Mouse (Mus musculus): ENCODE measurements at regions not wholly inside any gene's neighbourhood (a gene's known extent, or its start where the extent isn't known, plus 50 kb on each side); places are given as distances from the start of the nearest gene placed in this dataset.

GRCm38 (mm10) chr16:49997040-49997439 is 196.7 kb downstream of the Cd47 start:
- no peak overlapping the region for H3K4me2 ChIP-seq (replicated peaks; ENCODE audit: low read depth, low read length)
- no peak overlapping the region for H3K9ac ChIP-seq (replicated peaks; ENCODE audit: low read depth, low read length)
- no peaks in the 10 kb centered on the region for H3K4me1 ChIP-seq (ENCODE audit: control insufficient read depth, insufficient read depth, low read length)
- H3K27ac ChIP-seq (ENCODE audit: low read length): no peak overlapping the region
- H3K27me3 ChIP-seq (ENCODE audit: control insufficient read depth, insufficient read depth, low read length): no peaks in the 10 kb centered on the region
- H3K4me3 ChIP-seq (ENCODE audit: low read depth, low read length): no peak overlapping the region
- ATAC-seq (ENCODE audit: insufficient number of reproducible peaks, insufficient read depth, low FRiP score, low read depth): no peak
- no peaks in the 10 kb centered on the region for H3K36me3 ChIP-seq (ENCODE audit: control insufficient read depth, insufficient read depth, low read length)
- 89% methylated on average over 7 of the region's 7 CpGs for WGBS
- H3K9me3 ChIP-seq (ENCODE audit: control insufficient read depth, low read depth, low read length): no peaks in the 10 kb centered on the region

GRCm38 (mm10) chr16:50000805-50001204 is 200.5 kb downstream of the Cd47 start:
- no peaks in the 10 kb centered on the region for H3K4me1 ChIP-seq (ENCODE audit: control insufficient read depth, insufficient read depth, low read length)
- H3K4me3 ChIP-seq (ENCODE audit: low read depth, low read length): no peak overlapping the region
- H3K27me3 ChIP-seq (ENCODE audit: control insufficient read depth, insufficient read depth, low read length): no peaks in the 10 kb centered on the region
- 66% methylated on average over 4 of the region's 4 CpGs for WGBS
- H3K4me2 ChIP-seq (replicated peaks; ENCODE audit: low read depth, low read length): no peak overlapping the region
- ATAC-seq (ENCODE audit: insufficient number of reproducible peaks, insufficient read depth, low FRiP score, low read depth): no peak
- no peaks in the 10 kb centered on the region for H3K9me3 ChIP-seq (ENCODE audit: control insufficient read depth, low read depth, low read length)
- H3K9ac ChIP-seq (replicated peaks; ENCODE audit: low read depth, low read length): no peak overlapping the region
- H3K27ac ChIP-seq (ENCODE audit: low read length): no peak overlapping the region
- no peaks in the 10 kb centered on the region for H3K36me3 ChIP-seq (ENCODE audit: control insufficient read depth, insufficient read depth, low read length)

DNA sequence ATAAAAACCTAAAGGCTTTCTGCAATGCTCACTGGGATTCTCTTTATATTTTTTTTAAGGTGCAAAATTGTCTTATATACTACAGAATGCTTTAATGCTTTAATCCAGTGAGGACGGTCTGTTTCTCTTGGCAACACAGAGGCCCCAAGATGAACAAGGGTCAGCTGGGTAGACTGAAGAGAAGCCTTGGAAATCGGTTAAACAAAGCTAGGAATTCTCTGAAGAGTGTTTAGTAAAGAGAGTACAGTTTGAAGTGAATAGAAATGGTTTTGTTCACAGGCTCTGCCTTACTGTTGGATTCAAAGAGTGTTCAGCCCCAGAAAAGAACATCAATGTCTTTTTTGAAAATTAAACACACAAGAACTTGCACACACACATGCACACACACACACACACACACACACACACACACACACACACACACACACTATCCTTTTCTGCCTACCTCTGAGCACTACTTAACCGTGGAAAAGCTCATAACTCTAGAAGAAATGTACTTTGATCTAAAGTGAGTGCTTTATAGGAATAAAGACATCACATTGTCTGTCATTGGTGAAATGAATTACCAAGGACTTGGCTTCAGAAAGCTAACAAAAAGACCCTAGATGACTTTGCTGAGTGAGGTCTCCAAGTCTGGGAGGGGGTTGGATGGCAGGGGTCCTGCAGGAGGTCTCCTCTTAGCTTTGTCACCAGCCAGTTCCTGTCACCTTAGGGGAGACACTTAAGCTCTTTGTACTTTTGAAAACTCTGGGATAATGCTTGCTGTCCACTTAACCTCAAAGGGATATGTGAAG is 201.5 kb downstream of the Cd47 start:
- Histone ChIP-seq H3K4me2 (replicated peaks; ENCODE audit: low read depth, low read length) (no peak overlapping the region), H3K4me1 (ENCODE audit: control insufficient read depth, insufficient read depth, low read length) (no peaks in the 10 kb centered on the region), H3K27ac (ENCODE audit: low read length) (no peak overlapping the region), H3K36me3 (ENCODE audit: control insufficient read depth, insufficient read depth, low read length) (no peaks in the 10 kb centered on the region), H3K9ac (replicated peaks; ENCODE audit: low read depth, low read length) (no peak overlapping the region), H3K27me3 (ENCODE audit: control insufficient read depth, insufficient read depth, low read length) (no peaks in the 10 kb centered on the region), H3K4me3 (ENCODE audit: low read depth, low read length) (no peak overlapping the region), H3K9me3 (ENCODE audit: control insufficient read depth, low read depth, low read length) (no peaks in the 10 kb centered on the region)
- no peak for ATAC-seq (ENCODE audit: insufficient number of reproducible peaks, insufficient read depth, low FRiP score, low read depth)
- 37% methylated on average over 3 of the region's 3 CpGs for WGBS

DNA sequence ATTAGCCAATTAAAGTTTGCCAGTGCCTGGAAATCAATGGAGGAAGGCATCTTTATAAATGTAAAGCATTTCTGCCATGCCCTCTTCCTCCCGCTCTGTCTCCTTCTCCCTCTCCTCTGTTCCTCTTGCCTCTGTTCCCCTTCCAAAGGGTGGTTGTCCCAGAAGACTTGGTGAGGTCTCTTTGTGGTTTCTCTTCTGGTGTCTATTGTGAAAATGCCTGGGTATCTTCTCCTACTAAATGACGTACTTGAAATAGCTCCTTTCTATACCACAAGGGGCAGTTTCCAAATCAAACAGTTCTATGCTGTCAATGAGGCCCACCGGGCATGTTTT is 202.1 kb downstream of the Cd47 start:
- Histone ChIP-seq H3K4me1 (ENCODE audit: control insufficient read depth, insufficient read depth, low read length) (no peaks in the 10 kb centered on the region), H3K4me2 (replicated peaks; ENCODE audit: low read depth, low read length) (no peak overlapping the region), H3K27ac (ENCODE audit: low read length) (no peak overlapping the region), H3K4me3 (ENCODE audit: low read depth, low read length) (no peak overlapping the region), H3K36me3 (ENCODE audit: control insufficient read depth, insufficient read depth, low read length) (no peaks in the 10 kb centered on the region), H3K9me3 (ENCODE audit: control insufficient read depth, low read depth, low read length) (no peaks in the 10 kb centered on the region), H3K27me3 (ENCODE audit: control insufficient read depth, insufficient read depth, low read length) (no peaks in the 10 kb centered on the region), H3K9ac (replicated peaks; ENCODE audit: low read depth, low read length) (no peak overlapping the region)
- WGBS: 81% methylated on average over 3 of the region's 3 CpGs
- no peak for ATAC-seq (ENCODE audit: insufficient number of reproducible peaks, insufficient read depth, low FRiP score, low read depth)

DNA sequence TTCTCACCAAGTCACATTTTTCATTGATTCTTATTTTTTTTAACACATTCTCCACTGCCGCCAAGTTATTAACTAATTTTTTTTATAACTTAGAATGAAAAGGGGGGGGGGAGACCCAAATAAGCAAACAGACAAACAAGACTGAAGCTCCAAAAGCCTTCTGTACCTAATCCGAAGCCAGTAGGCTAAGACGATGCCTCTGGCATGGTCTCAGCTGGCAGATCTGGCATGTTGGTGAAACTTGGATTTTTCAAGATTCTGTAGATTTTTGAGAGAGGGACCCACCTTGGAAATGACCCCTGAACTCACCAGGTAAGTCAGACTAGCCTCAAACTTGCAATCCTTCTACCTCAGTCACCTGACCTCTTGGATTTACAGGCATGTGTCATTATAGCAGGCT is 208.7 kb downstream of the Cd47 start:
- no peaks in the 10 kb centered on the region for H3K9me3 ChIP-seq (ENCODE audit: control insufficient read depth, low read depth, low read length)
- no peak overlapping the region for H3K27ac ChIP-seq (ENCODE audit: low read length)
- H3K4me2 ChIP-seq (replicated peaks; ENCODE audit: low read depth, low read length): no peak overlapping the region
- no peaks in the 10 kb centered on the region for H3K36me3 ChIP-seq (ENCODE audit: control insufficient read depth, insufficient read depth, low read length)
- H3K9ac ChIP-seq (replicated peaks; ENCODE audit: low read depth, low read length): no peak overlapping the region
- H3K27me3 ChIP-seq (ENCODE audit: control insufficient read depth, insufficient read depth, low read length): no peaks in the 10 kb centered on the region
- H3K4me3 ChIP-seq (ENCODE audit: low read depth, low read length): no peak overlapping the region
- no peaks in the 10 kb centered on the region for H3K4me1 ChIP-seq (ENCODE audit: control insufficient read depth, insufficient read depth, low read length)
- ATAC-seq (ENCODE audit: insufficient number of reproducible peaks, insufficient read depth, low FRiP score, low read depth): no peak
- WGBS: 82% methylated on average over 3 of the region's 3 CpGs

DNA sequence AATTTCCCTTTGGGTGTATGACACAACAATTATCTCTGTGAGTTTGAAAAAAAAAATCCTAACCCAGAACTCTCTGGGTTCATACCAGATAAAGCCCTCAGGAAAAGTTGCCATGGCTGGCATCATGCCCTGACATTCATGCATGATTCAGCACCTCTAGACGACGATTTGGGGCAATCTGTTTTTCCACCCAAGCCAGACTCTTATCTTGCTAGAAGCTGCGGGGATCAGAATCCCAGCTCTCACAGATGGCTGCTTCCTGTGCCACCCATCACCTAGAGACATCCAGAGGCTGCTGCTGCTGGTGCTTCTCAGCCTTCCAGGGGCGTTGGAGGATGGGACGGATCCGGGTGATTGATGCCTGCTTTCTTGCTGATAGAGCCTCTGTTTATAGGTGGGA is 209.2 kb downstream of the Cd47 start:
- no peaks in the 10 kb centered on the region for H3K36me3 ChIP-seq (ENCODE audit: control insufficient read depth, insufficient read depth, low read length)
- H3K4me3 ChIP-seq (ENCODE audit: low read depth, low read length): no peak overlapping the region
- H3K4me2 ChIP-seq (replicated peaks; ENCODE audit: low read depth, low read length): no peak overlapping the region
- H3K9me3 ChIP-seq (ENCODE audit: control insufficient read depth, low read depth, low read length): no peaks in the 10 kb centered on the region
- no peak overlapping the region for H3K27ac ChIP-seq (ENCODE audit: low read length)
- H3K9ac ChIP-seq (replicated peaks; ENCODE audit: low read depth, low read length): no peak overlapping the region
- no peaks in the 10 kb centered on the region for H3K27me3 ChIP-seq (ENCODE audit: control insufficient read depth, insufficient read depth, low read length)
- ATAC-seq (ENCODE audit: insufficient number of reproducible peaks, insufficient read depth, low FRiP score, low read depth): no peak
- no peaks in the 10 kb centered on the region for H3K4me1 ChIP-seq (ENCODE audit: control insufficient read depth, insufficient read depth, low read length)
- 16% methylated on average over 6 of the region's 6 CpGs for whole genome bisulfite sequencing

- no peaks in the 10 kb centered on the region for H3K36me3 ChIP-seq (ENCODE audit: control insufficient read depth, insufficient read depth, low read length)
- no peaks in the 10 kb centered on the region for H3K9me3 ChIP-seq (ENCODE audit: control insufficient read depth, low read depth, low read length)
- H3K9ac ChIP-seq (replicated peaks; ENCODE audit: low read depth, low read length): no peak overlapping the region
- 32% methylated on average over 5 of the region's 5 CpGs for WGBS
- H3K27me3 ChIP-seq (ENCODE audit: control insufficient read depth, insufficient read depth, low read length): no peaks in the 10 kb centered on the region
- H3K4me3 ChIP-seq (ENCODE audit: low read depth, low read length): no peak overlapping the region
- no peak overlapping the region for H3K27ac ChIP-seq (ENCODE audit: low read length)
- no peaks in the 10 kb centered on the region for H3K4me1 ChIP-seq (ENCODE audit: control insufficient read depth, insufficient read depth, low read length)
- no peak for ATAC-seq (ENCODE audit: insufficient number of reproducible peaks, insufficient read depth, low FRiP score, low read depth)
- no peak overlapping the region for H3K4me2 ChIP-seq (replicated peaks; ENCODE audit: low read depth, low read length)
Measured at GRCm38 (mm10) chr16:50010074-50010473, 209.7 kb downstream of the Cd47 start.

GRCm38 (mm10) chr16:50010532-50010971 is 210.2 kb downstream of the Cd47 start:
- Histone ChIP-seq H3K27ac (ENCODE audit: low read length) (no peak overlapping the region), H3K36me3 (ENCODE audit: control insufficient read depth, insufficient read depth, low read length) (no peaks in the 10 kb centered on the region), H3K4me1 (ENCODE audit: control insufficient read depth, insufficient read depth, low read length) (no peaks in the 10 kb centered on the region), H3K9me3 (ENCODE audit: control insufficient read depth, low read depth, low read length) (no peaks in the 10 kb centered on the region), H3K4me3 (ENCODE audit: low read depth, low read length) (no peak overlapping the region), H3K27me3 (ENCODE audit: control insufficient read depth, insufficient read depth, low read length) (no peaks in the 10 kb centered on the region), H3K4me2 (replicated peaks; ENCODE audit: low read depth, low read length) (no peak overlapping the region), H3K9ac (replicated peaks; ENCODE audit: low read depth, low read length) (no peak overlapping the region)
- WGBS: 54% methylated on average over 6 of the region's 6 CpGs
- ATAC-seq (ENCODE audit: insufficient number of reproducible peaks, insufficient read depth, low FRiP score, low read depth): no peak

GRCm38 (mm10) chr16:50023885-50024284 is 223.6 kb downstream of the Cd47 start:
- no peak for ATAC-seq (ENCODE audit: insufficient number of reproducible peaks, insufficient read depth, low FRiP score, low read depth)
- Histone ChIP-seq H3K9ac (replicated peaks; ENCODE audit: low read depth, low read length) (no peak overlapping the region), H3K27me3 (ENCODE audit: control insufficient read depth, insufficient read depth, low read length) (no peaks in the 10 kb centered on the region), H3K4me3 (ENCODE audit: low read depth, low read length) (no peak overlapping the region), H3K4me2 (replicated peaks; ENCODE audit: low read depth, low read length) (no peak overlapping the region), H3K27ac (ENCODE audit: low read length) (no peak overlapping the region), H3K9me3 (ENCODE audit: control insufficient read depth, low read depth, low read length) (no peaks in the 10 kb centered on the region), H3K36me3 (ENCODE audit: control insufficient read depth, insufficient read depth, low read length) (no peaks in the 10 kb centered on the region), H3K4me1 (ENCODE audit: control insufficient read depth, insufficient read depth, low read length) (no peaks in the 10 kb centered on the region)
- WGBS: 94% methylated on average over 1 of the region's 1 CpGs

Data from stomach, embryonic 14.5 days (tissue).